Mouse (Mus musculus): ENCODE data around the gene Gm21292.
"Not testable (repeated sequence)": the region's sequence is repeated elsewhere in the genome, so short reads cannot be mapped to it uniquely, and the experiment has no call there.

Gm21292 gene

DNA sequence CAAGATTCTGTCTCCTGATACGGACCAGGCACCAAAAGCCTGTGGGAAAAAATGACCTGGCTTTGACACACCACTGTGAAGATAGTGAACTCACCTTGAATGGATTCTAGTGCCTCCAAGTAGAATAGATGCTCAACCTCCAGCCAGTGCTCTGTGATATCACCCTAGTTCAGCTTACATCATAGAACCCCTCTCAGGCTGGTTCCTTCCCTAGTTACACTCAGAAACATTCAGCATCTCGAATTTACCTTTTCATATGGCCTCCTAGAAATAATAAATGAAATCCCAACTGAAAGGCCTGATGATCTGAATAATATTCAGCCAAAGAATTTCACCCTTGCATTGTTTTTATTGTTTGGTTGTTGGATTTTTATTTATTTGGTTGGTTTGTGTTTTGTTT is at the start of gene Gm21292:
TSS of gene Gm21292 (minus strand) at position 101 of the 400 bp plus-strand sequence.
- DNase-seq = not testable (repeated sequence)

Measured in cerebellum, postnatal 25 days (tissue).